Mouse (Mus musculus): Measurements from ENCODE around the gene Zfp940. TPM values are rescaled to one million over a fixed set of nuclear protein-coding genes. Genes with fewer than 3 reads are reported as not detected.

The Zfp940 gene
- total RNA-seq, 2 experiments from 2014 or later: 14.2 to 18.9 TPM

- no peak for DNase-seq (ENCODE audit: low spot score in 2 of 2)
These were observed 41.2 kb downstream of the Zfp940 start for GRCm38 (mm10) chr7:29812244-29812643.

GRCm38 (mm10) chr7:29807046-29807445 lies 46.4 kb downstream of the Zfp940 start:
- DNase-seq (ENCODE audit: low spot score in 2 of 2): no peak

- DNase-seq (ENCODE audit: low spot score in 2 of 2): no peak
These were observed 60.6 kb downstream of the Zfp940 start for GRCm38 (mm10) chr7:29792906-29793305.

GRCm38 (mm10) chr7:29785888-29786287 lies 67.6 kb downstream of the Zfp940 start:
- DNase-seq (ENCODE audit: low spot score in 2 of 2): no peak

GRCm38 (mm10) chr7:29785023-29785422 lies 68.4 kb downstream of the Zfp940 start:
- no peak for DNase-seq (ENCODE audit: low spot score in 2 of 2)

- peak; percentile 78 to 87 for DNase-seq (ENCODE audit: low spot score in 2 of 2)
These were observed 69.5 kb downstream of the Zfp940 start, which contains the start of gene Zfp30 for GRCm38 (mm10) chr7:29783871-29784551. TSS of gene Zfp30 (plus strand) at chr7:29783998.

Other genes starting within 250 kb of the Zfp940 start
- under 1 TPM in 1 of 2 experiments, not detected in 1; 0.15 TPM for gene Catsperg2, start 126.6 kb downstream of the Zfp940 start, total RNA-seq (2021)
- 10 to 100 TPM; 20.4 TPM for gene Zfp84, start 85.1 kb downstream of the Zfp940 start, total RNA-seq (2021)
- 10 to 100 TPM; 10.3 to 10.6 TPM for gene Zfp30, start 69.7 kb downstream of the Zfp940 start, total RNA-seq (2021)
- 10 to 100 TPM; 21.1 to 23.7 TPM for gene Zfp790, start 37.6 kb downstream of the Zfp940 start, total RNA-seq (2021)
- gene Zfp420, start 6.3 kb upstream of the Zfp940 start, total RNA-seq (2021): 10 to 100 TPM; 17.4 to 21.0 TPM
- gene Zfp27, start 52.9 kb upstream of the Zfp940 start, total RNA-seq (2021): 10 to 100 TPM; 19.7 to 19.8 TPM
- gene Zfp383, start 54.6 kb upstream of the Zfp940 start, total RNA-seq (2021): 10 to 100 TPM in 1 of 2 experiments, 1 to 10 TPM in 1; 8.0 to 10.0 TPM
- 10 to 100 TPM; 15.4 to 18.1 TPM for gene Zfp74, start 100.4 kb upstream of the Zfp940 start, total RNA-seq (2021)
- gene Zfp568, start 130.3 kb upstream of the Zfp940 start, total RNA-seq (2021): 1 to 10 TPM; 3.5 to 4.5 TPM
- 10 to 100 TPM in 1 of 2 experiments, 1 to 10 TPM in 1; 8.9 to 11.2 TPM for gene Zfp14, start 197.7 kb upstream of the Zfp940 start, total RNA-seq (2021)
- 1 to 10 TPM; 4.7 to 4.9 TPM for gene Zfp82, start 219.2 kb upstream of the Zfp940 start, total RNA-seq (2021)
- under 1 TPM in 1 of 2 experiments, not detected in 1; 0.64 TPM for gene Gm26920, start 236.7 kb upstream of the Zfp940 start, total RNA-seq (2021)
- gene Zfp566, start 236.9 kb upstream of the Zfp940 start, total RNA-seq (2021): 1 to 10 TPM; 5.9 to 8.7 TPM
- 10 to 100 TPM; 75.7 to 78.3 TPM for gene Zfp260, start 241.1 kb upstream of the Zfp940 start, total RNA-seq (2021)